Mouse (Mus musculus) layer of hippocampus, postnatal 14 days (tissue): ENCODE measurements at regions not wholly inside any gene's neighbourhood (a gene's known extent, or its start where the extent isn't known, plus 50 kb on each side); places are given as distances from the start of the nearest gene placed in this dataset.

Experiments used
- DNase-seq, 2 experiments: peaks; one replicate each; pipeline ENCODE4 v3.0.0; 2021 to 2022; ENCODE audit warnings: low spot score in 2 of 2, mixed read lengths in 1 of 2

DNA sequence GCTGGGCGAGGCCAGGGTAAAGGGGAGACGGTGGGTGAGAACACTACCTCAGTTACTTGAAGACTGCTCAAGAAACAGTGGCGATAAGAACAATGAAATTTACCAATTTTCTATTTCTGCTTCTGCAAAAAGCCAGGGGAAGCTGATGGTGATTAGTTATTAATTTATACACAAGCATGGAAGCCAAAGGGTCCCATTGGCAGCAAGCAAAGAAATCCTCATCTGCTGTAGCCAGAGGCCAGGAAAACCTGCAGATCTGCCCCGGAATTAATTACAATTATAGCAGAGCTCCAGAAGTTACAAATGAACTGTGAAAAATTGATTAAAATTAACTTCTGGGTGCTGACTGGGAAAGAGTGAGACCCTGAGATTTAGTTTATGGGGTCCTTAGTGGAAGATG lies 506.2 kb upstream of the Rgma start:
- peak in 1 of 2 experiments; percentile 40 for DNase-seq

DNA sequence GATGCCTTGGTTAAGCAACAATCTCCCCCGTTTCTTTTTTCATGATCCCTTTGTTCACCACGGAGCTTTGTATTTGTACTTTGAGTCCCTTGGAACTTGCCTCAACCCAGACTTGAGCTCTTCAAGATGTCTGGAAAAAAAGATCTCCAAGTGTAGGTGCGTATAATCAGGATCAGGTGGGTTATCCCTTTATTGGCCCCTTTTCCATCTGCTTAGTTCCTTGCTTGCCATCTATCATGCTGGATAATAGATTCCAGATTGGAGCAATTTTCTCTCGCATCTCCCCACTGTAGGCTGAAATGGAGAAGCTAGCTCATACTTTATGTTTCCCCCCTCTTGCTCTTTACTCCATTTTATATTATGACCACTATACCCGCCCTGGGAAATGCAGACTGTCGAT lies 474.5 kb upstream of the Rgma start:
- DNase-seq: no peak

DNA sequence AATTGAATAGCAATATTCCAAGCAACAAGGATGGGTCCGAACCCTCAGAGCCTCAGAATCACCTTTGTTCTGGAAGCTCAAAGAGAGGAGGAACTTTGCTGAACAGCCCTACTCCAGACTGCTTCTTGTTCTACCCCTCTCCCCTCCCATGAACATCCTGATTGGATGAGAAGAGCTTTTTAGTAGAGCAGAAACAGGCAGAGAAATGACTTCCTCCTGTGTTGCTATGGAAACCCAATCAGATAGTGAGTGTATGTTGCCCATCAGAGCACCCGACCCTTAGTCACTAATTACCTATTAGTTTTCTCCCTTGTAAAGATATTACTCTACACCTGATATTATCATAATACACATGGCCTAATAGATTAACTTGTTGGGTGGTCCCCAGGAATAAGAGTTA lies 469.4 kb upstream of the Rgma start:
- DNase-seq: no peak

- no peak for DNase-seq
Observed at GRCm38 (mm10) chr7:72906536-72906935, 468.8 kb upstream of the Rgma start.

- DNase-seq: no peak
Observed at GRCm38 (mm10) chr7:72926772-72927380, 448.4 kb upstream of the Rgma start.

GRCm38 (mm10) chr7:72938842-72939241 lies 436.5 kb upstream of the Rgma start:
- no peak for DNase-seq

GRCm38 (mm10) chr7:72947531-72947930 lies 427.8 kb upstream of the Rgma start:
- DNase-seq: no peak

DNA sequence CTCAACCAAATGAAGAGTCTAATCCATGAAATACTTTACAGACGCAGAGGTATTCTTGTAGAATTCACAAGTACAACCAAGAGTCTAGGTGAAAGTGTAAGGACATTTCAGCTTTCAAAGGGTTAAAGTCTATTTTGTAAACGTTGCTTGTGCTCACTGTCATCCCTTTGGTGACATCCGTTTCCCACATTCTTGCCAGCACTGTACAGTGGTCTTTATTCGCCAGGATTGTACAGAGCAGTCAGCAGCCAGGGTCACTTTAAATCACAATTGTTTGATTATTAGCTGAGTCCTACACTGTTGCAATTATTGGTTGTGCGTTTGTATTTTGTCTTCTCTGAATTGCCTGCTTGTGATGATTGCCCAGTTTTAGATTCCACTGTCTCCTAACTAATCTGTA lies 427.3 kb upstream of the Rgma start:
- DNase-seq: no peak

DNA sequence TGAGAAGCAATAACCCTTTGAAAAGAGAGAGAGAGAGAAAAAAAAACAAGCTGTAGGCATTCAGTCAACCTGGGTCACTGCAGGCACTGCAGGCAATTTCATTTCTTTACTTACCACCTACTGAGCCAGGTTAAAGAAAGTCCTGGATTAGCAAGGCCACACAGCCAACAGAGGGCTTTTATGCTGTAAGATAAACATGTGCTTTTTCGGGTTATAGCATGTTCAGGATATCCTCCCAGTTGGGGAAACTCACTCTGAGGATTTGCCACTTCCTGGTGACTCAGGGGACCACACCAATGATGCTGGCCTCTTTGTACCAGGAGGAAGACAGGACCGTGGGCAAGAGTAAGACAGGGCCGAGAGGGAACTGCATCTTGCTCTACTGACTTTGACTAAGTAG lies 426.6 kb upstream of the Rgma start:
- DNase-seq: no peak

- no peak for DNase-seq
Observed at GRCm38 (mm10) chr7:72949886-72950285, 425.4 kb upstream of the Rgma start.

- DNase-seq: no peak
Observed at GRCm38 (mm10) chr7:72957674-72958073, 417.6 kb upstream of the Rgma start.

GRCm38 (mm10) chr7:72961321-72961720 lies 414.0 kb upstream of the Rgma start:
- DNase-seq: no peak

DNA sequence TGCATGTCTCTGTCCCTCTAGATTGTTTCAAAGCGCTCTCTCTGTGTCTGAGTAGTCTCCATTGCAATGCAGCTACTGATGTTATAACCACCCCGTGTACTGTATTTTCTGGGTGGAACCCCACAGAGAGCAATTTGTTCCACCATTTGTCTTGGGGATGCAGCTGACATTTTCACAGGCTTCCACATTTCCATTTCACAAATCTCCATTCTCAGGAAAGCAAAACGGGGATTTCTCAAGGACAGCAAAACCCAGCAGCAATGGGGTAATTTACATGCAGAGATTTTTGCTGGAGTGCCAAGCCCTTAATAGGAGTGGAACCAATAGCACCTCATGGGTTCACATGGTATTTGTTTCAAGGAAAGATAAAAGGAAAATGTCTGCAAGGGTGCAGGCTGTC lies 412.5 kb upstream of the Rgma start:
- DNase-seq: no peak

DNA sequence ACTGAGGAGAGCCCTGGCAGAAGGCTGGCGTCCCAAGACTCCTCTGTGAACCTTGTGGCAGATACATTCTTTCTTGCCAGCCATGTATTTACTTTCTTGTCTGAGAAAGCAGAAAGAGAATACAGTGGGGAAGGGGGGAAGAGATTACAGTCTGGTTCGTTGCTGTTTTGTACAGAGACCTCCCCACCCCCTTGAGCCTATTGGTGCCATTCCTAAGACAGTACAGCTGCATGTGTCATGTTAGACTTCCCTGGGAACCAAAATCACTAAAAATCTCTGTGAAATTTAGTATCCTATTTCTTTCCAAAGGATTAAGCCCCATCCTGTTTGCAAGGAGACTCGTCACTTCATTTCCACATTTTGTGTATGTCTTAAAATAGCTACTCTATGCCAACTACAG lies 411.4 kb upstream of the Rgma start:
- DNase-seq: no peak

- DNase-seq: no peak
Observed at GRCm38 (mm10) chr7:72968193-72968592, 407.1 kb upstream of the Rgma start.

DNA sequence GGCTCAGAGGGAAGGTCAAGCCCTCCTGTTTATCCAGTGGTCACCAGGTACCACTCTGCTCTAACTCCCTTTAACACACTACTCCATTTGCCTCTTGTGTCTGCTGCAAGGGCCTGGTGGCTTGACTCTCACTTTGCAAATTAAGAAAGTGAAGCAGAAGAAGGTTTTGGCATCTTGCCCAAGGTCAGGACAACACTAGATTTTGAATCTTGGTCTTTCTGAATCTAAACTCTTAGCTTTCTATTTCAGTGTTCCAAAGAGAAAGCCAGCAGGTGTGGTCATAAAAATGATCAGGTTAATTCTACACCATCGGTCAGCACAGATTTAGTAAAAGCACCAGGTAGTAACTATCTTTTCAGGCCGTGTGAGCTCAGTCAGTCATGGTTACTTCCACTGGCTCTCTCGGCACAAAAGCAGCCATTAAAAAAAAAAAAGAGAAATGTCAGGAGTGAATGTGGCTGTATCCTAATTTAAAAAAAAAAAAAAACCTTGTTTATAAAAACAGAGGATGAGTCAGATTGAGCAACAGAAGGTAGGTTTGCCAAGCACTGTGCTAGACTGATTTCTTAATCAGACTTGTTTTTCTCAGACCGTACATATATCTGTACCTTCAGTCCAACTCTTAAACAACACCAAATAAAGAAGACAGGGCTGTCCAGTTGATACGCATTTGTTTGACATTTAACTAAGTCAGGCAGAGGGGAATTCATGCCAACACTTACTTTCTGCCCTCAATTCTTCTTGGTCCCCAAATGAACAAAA lies 403.6 kb upstream of the Rgma start:
- no peak for DNase-seq

DNA sequence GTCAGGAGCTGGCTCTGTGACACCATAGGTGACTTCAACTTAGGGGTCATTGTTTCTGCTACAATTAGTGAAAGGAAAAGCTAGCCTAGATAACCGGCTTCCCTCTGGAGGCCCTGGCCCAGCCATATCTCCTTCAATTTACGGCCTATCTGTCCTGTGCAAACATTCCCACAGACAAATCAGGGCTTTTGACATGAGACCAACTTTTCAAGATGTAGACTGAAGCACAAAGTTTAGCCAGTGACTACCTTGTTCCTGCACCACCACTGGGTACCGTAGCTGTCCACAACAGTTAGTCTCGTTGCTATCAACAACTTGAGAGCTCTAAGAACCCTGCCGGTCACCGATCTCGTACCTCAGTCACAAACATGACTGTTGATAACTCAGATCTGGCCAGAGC lies 402.9 kb upstream of the Rgma start:
- DNase-seq: no peak

- DNase-seq: no peak
Observed at GRCm38 (mm10) chr7:72973771-72974170, 401.5 kb upstream of the Rgma start.

- no peak for DNase-seq
Observed at GRCm38 (mm10) chr7:72974384-72974783, 400.9 kb upstream of the Rgma start.

GRCm38 (mm10) chr7:72990559-72991429 lies 384.5 kb upstream of the Rgma start:
- DNase-seq: no peak

GRCm38 (mm10) chr7:72998374-72998773 lies 376.9 kb upstream of the Rgma start:
- peak; percentile 11 to 43 for DNase-seq

GRCm38 (mm10) chr7:73019151-73019550 lies 356.2 kb upstream of the Rgma start:
- no peak for DNase-seq
